Mouse (Mus musculus) cortical plate, adult 2 months (tissue): ENCODE data around the gene Hlcs.

Experiments used
- CTCF ChIP-seq: fragments of 200-500 bp; IDR thresholded peaks from 2 replicates; pipeline ENCODE4 v1.5.1; 2011; ENCODE audit warnings: mild to moderate bottlenecking, control low read depth, low read length; ENCODE audit not compliant: insufficient read depth; ENCODE audit errors: extremely low read depth
- POLR2A ChIP-seq: fragments of 200-500 bp; IDR thresholded peaks from 2 replicates; pipeline ENCODE4 v1.6.1; 2011; ENCODE audit warnings: mild to moderate bottlenecking, low read length, control low read depth; ENCODE audit not compliant: insufficient read depth; ENCODE audit errors: extremely low read depth

- TF ChIP-seq CTCF (no peak), POLR2A (no peak)
These were observed 42.7 kb upstream of the Hlcs start for GRCm38 (mm10) chr16:94356046-94356445.
